Mouse (Mus musculus) heart, postnatal 10 days (tissue): ENCODE data around the gene Lypd4. TPM values are rescaled to one million over a fixed set of nuclear protein-coding genes. Genes with fewer than 3 reads are reported as not detected.
A peak's percentile ranks its signal among the peaks of the same experiment; 100 is the strongest.

Experiments
- DNase-seq, 2 experiments: peaks; one replicate each; pipeline ENCODE4 v3.0.0; 2021
- intact Hi-C: fragments of 180-260 bp; cut with DNase I; formaldehyde crosslinking; loops from one replicate; pipeline ENCODE4 v1.15.1; 2025
- total RNA-seq, 2 experiments: library from RNA; stranded (reverse); gene quantifications; 2 replicates each; pipeline ENCODE4 v1.2.3; 2021

The Lypd4 gene
- total RNA-seq, 2 experiments from 2014 or later = not detected

GRCm38 (mm10) chr7:24890281-24891216 lies 20.8 kb upstream of the Lypd4 start:
- intact Hi-C loops = loop anchor here (1.0 to 2.0 kb wide), 3 partner anchors 14 to 74 kb away; no protein-coding TSS in a partner anchor
- peak; percentile 82 to 83 for DNase-seq

DNA sequence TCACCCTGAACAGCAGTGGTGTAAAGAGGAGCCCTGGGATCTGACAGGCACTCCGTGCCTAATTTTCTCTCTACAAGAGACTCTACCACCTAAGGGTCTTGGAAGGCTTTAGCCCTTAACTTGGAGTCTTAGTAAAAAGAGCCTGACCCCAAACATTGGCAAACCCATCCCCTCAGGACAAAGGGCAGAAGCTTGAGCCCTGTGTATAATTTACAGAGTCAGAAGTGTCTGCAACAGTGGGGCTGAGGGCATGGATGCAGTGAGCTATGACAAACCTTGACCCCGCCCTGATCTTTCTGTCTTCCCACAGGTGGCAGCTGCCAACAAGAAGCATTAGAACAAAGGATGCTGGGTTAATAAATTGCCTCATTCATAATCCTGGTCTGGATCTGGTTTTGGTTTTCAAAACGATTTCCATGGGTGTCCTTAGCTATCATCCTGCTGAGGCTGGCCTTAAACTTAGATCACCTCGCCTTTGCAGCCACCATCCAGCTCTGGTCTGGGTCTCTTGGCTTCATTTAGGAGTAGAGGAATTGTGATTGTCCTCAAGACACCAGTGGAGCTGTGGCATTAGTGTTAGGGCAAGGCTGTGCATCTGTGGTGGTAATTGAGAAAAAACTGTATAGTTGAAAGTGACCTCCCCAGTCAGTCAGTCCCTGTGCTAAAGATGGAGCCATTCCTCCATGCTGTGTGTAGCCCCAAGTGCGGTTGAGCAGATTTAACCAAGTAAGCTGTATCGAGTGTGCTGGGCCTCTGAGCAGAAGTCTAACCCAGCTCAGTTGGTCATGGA lies 19.9 kb upstream of the Lypd4 start:
- intact Hi-C loops = loop anchor here (1.0 to 2.0 kb wide), 3 partner anchors 15 to 75 kb away; no protein-coding TSS in a partner anchor
- no peak for DNase-seq

GRCm38 (mm10) chr7:24887096-24887495 lies 17.4 kb upstream of the Lypd4 start:
- intact Hi-C loops = no loop called here

GRCm38 (mm10) chr7:24886308-24886633 lies 16.5 kb upstream of the Lypd4 start:
- peak in 1 of 2 experiments; percentile 33 for DNase-seq
- intact Hi-C loops = no loop called here

More at GRCm38 (mm10) chr7:24887096-24887495, 17.4 kb upstream of the Lypd4 start:
- DNase-seq = no peak

GRCm38 (mm10) chr7:24885468-24886307 lies 15.9 kb upstream of the Lypd4 start:
- DNase-seq = no peak
- intact Hi-C loops = no loop called here

GRCm38 (mm10) chr7:24884693-24885291 lies 15.1 kb upstream of the Lypd4 start:
- intact Hi-C loops = no loop called here
- no peak for DNase-seq

DNA sequence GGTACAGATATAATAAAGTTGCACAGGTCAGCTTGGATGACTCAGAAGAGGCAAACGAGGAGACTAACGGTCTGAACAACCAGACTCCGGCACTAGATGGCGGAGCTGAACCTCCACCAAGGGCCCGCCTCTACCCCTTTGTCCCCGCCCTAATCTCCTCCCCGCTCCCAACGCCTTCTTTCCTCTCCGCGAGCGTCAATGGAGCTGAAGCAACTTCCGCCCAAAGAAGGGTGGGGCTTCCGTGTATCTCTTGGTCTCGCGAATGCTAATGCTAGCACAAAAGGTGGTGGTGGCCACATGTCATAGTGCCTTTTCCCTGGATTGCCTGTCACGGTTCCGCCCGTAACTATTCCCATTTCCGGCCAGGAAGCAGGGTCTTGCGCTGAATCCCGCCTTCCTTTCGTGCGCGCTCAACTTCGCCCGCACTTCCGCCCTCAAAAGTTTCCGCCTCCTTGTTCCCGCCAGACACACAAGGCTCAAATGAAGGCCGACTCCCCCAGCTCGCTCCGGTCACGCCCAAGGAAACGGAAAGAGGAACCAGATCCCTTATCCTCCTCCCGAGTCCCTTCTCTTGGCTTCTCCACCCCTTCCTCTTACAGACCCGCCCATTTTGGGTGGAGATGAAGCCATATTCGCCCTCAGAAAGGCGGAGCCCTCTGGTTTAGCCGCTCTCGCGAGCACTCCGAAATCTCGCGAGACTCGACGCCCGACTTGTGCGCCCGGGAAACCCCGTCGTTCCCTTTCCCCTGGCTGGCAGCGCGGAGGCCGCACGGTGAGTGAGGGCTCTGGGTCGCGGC lies 14.4 kb upstream of the Lypd4 start, which contains the start of gene Rps19:
Rps19 (plus strand) TSS at position 476 of the 797 bp plus-strand sequence.
- intact Hi-C loops = no loop called here

DNA sequence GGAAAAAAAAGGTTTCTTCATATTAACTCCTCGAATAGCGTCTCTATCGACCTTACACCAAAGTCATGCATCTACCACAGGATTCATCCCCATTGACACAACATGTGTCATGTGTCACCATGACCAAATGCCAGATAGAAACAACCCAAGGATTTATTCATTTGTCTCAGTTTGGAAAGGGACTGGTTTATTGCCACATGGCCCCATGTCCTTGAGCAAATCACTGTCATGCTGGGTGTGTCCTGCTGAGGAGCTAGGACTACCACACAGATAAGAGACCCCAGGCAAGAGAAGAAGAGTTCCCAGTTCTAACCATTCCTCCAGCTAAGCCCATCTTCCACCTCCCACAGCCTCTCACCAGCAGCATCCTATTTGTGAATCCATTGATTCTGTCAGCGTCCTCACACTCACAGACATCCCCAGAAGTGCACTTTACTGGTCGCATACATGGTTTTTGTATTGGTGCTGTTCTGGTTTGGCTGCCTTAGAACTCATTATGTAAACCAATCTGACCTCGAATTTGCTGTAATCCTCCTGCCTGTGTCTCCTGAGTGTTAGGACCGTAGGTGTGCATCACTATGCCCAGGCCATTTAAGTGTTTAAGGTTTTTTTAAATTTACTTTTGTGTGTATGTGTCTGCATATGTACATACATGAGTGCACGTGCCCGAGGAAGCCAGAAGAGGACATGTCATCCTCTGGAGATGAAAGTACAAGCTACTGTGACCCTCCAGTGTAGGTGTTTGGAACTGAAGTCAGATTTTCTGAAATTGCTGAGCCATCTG lies 12.9 kb upstream of the Lypd4 start:
- intact Hi-C loops = no loop called here
- no peak for DNase-seq

More for the DNA sequence above, 14.4 kb upstream of the Lypd4 start, which contains the start of gene Rps19:
- DNase-seq = peak; percentile 99 to 100

DNA sequence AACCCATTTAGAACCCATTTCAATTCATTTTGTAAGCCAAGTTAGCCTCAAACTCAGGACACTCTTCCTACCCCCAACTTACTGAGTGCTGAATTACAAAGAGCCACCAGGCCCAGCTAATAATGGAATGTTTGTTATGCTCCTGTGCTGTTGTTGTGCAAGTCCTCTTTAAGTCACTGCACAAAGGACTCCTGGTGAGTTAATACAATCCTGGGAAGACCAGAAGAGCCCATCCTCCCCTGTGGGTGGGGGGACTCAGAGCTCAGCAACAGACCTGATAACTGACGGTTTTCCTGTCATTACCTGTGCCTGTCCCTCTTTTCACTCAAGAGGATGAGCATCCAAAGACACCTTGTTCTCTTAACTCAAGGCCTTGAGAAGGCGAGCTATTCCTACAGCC lies 9.9 kb upstream of the Lypd4 start:
- DNase-seq = no peak
- intact Hi-C loops = no loop called here

DNA sequence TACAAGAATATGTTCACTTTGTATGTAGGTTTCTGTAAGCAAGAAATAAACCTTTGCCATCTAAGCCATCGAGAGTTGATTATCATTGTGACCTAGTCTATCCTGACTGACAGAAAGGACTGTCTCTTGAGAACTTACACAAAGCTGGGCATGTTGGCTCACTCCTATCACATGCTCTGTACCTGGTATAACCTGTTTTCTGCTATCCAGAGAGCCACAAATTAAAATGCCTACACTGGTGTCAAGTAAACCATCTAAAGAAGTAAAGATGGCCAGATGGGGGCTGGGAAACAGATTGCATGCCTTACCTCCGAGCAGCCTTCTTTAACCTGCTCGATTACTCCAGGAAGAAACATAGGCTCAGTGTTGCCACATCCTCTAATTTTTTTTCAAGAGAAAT lies 7.8 kb upstream of the Lypd4 start:
- intact Hi-C loops = no loop called here
- no peak for DNase-seq

DNA sequence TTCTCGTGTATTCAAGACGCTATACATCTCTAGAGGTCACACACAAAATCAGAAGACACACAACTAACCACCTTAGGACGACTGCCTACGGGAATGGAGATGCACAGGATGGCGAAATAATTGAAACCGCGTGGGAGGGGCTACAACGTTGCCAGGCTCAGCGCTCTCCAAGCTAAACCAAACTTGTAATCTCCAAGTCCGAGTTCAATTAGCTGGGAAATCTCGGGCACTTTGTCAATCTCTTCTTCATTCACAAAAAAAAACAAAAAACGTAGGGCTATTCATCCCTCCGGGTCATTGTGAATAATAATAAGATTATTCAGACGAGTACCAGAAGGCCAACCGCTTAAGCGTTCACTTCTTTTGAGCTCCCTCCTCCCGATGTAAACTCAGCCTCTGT lies 661 bp downstream of the Lypd4 start:
- no peak for DNase-seq
- intact Hi-C loops = loop anchor here (5.0 kb wide), 1 partner anchor 52 kb away; no protein-coding TSS in a partner anchor

DNA sequence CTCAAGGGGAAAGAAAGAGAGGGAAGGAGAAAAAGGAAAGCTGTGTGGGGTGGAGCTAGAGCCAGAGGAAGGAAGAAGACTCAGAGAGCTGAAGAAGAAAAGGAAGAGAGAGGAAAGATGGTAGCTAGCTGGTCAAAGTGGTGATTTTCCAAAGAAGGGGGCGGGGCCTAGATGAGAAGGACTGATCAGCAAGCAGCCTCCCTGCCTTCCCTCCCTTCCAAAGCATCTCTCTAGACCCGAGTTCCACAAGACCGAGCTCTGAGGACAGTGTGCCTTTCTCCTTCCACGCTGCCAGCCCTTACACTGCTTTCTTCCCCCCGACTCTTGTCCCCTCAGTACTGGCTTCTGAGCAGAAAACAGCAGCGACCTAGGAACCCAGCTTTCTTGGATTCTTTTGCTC lies 5.6 kb downstream of the Lypd4 start:
- intact Hi-C loops = no loop called here
- no peak for DNase-seq

- intact Hi-C loops = no loop called here
- no peak for DNase-seq
Observed at GRCm38 (mm10) chr7:24862853-24863252, 6.9 kb downstream of the Lypd4 start.

DNA sequence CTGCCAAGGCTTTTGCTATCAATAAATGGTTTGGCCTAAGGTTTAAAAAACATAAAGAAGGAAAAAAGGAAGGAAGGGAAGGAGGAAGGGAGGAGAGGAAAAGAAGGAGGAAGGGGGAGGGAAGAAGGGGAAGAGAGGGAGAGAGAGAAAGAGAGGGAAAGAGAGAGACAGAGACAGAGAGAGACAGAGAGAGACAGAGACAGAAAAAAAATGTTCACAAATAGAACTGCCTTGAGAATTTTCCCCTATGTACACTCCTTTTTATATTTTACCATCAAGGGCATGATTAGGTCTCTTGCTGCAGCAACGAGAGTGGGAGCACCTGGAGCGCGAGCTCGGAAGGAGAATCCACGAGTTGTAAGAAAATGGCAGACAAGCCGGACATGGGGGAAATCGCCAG lies 7.8 kb downstream of the Lypd4 start, which contains the start of gene Gm9844:
Gm9844 (plus strand) TSS at position 301 of the 400 bp plus-strand sequence.
- no peak for DNase-seq
- intact Hi-C loops = no loop called here

DNA sequence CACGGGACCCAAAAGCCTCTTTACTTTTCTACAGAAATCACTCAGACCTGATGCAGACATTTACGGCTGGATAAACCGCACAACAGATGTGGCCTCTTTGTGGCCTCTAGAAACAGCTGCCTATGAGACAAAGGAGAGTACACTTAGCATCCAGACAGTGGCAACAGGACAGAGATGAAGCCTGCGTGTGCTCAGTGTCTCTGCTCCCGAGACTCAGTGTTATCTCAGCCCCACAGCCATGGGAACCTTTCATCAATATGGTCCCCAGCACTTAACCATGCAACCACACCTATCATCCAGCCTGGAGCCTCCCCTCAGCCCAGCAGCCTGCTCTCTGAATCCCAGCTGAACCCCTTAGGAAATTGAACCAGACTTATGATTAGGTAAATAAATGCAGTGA lies 10.5 kb downstream of the Lypd4 start:
- DNase-seq = no peak
- intact Hi-C loops = no loop called here

GRCm38 (mm10) chr7:24856460-24857120 lies 13.2 kb downstream of the Lypd4 start:
- DNase-seq = no peak
- intact Hi-C loops = no loop called here

GRCm38 (mm10) chr7:24853695-24854094 lies 16.0 kb downstream of the Lypd4 start:
- intact Hi-C loops = no loop called here
- no peak for DNase-seq

DNA sequence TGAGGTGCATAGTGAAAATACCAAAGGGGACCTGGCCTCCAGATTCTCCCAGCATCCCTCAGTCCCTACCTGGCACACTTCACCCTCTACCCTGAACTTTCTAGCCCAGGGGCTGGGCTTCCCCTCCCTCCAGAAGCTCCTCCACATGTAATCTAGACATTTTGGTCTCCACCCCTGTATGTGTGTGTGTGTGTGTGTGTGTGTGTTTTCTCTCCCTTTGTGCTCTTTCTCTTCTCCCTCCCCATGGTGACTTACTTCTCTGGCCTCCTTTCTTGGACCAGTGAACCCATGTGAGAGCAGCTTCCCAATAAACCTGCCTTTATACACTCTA lies 16.5 kb downstream of the Lypd4 start:
- DNase-seq = no peak
- intact Hi-C loops = no loop called here
